Mouse (Mus musculus): ENCODE results near the gene Hes5.

Gene Hes5

DNA sequence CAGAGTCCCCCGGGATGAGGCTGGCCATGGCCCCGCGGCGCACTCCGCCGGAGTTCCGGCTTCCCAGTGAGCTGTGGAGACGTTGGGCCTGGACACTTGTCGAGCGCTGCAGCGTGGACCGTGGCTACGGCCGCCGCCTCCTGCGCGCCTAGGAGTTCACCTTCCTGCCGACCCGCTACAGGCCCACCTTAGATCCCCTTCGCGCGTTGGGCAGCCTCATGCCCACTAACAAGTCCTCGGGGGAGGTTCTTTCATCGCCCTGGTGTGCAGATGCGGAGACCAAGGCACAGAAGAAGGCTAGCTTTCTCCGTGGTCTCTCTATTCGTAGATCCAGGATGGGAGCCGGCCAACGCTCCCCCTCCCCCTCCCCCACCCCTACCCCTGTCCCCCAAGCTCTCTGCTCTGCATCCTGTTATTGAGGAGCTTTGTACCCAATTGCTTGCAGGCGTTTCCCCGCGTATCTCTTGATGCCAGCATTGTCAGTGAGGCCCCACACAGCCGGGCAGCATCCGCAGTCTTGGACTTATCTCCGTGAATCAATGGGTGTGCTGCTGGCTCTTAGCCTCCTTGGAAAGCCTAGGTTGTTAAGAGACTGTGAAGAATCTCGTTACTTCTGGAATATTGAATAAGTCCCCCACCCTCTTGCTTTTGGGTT is 4.0 kb downstream of the Hes5 start:
- DNase-seq (ENCODE audit: low read depth, low spot score) = no peak

DNA sequence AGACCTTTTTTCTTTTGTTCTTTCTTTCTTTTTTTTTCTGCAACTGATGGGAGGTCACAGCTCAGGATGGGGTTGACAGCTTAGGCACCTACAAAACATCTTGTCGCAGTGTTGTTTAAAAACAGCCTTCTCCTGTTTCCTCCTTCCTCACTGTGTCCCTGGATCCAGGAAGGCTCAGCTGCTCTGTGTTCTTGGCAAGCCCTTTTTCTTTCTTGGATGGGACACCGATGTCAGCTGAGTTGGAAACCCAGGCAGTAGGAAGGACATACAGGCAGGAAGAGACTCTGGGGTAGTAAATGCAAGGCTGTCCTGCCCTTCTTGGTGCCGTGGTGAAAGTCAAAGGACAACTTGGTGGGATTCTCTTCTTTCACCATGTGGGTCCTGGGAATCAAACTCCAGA is 5.1 kb downstream of the Hes5 start:
- no peak for DNase-seq (ENCODE audit: low read depth, low spot score)

DNA sequence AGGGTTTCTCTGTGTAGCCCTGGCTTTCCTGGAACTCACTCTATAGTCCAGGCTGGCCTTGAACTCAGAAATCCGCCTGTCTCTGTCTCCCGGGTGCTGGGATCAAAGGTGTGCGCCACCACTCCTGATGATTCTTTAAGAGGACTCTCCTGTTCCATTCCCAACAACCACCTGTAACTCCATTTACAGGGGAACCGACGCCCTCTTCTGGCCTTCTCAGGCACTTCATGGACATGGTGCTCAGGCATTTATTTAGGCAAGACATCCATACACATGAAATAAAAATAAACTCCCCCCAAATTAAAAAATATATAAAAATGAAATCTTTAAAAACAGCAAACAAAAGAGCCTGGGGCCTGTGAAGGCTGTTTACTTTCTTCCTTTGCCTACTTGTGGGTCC is 6.5 kb downstream of the Hes5 start:
- no peak for DNase-seq (ENCODE audit: low read depth, low spot score)

DNA sequence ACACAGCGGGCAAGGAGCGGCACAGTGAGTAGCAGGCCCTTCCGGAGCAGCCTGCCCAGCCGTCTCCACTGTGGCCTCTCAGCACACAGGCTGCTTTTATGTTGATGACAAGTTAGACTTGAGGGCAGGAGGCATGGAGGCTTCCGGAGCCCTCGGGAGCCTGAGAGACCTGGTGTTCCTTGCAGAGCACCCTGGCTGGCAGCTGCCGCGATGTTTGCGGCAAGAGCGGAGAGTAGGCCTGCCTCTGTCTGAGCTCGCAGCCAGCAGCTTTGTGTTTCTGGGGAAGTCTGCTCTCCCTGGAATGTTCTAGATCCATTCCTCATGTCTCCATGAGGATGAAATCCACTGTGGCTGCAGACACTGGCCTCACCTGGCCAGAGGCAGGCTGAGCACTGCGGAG is 11.8 kb downstream of the Hes5 start:
- DNase-seq (ENCODE audit: low read depth, low spot score) = no peak

DNA sequence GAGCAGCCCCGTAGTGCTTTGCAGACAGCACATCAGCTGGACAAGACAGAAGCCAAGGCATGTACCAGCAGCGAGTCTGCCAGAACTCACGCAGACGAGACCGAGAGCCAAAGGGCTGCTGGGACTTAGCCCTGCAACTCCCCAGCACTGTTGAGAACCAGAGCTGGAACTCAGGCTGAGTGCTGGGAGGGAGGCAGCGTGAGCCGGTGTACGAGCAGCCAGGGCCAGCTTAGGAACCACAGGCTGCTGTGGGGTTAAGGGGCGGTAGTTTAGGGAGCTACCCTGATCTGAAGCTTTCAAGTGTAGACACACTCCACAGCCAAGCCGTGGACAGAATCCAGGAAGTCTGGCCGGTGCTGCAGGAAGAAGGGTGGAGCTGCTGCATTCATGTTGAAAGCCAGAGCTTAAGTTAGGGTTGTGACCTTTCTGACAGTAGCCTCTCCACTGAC is 13.5 kb downstream of the Hes5 start:
- no peak for DNase-seq (ENCODE audit: low read depth, low spot score)

DNA sequence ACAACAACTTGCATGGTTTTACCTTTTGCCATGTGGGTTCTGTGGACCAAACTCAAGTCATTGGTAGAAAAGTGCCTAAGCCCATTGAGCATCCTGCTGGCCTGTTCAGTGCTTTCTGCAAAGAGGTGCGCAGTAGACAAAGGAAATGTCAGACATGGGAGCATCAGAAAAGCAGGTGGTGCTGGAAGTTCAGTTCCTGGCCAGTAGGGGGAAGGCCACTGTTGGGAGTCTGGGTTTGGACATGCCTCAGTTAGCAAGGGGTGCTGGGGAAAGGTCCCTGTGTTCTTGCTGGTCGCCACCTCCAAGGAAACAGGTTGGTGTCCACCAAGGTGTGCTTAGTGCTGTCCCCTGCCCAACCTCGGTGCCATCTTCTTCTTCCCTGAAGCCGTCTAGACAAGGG is 19.4 kb downstream of the Hes5 start:
- DNase-seq (ENCODE audit: low read depth, low spot score) = no peak

DNA sequence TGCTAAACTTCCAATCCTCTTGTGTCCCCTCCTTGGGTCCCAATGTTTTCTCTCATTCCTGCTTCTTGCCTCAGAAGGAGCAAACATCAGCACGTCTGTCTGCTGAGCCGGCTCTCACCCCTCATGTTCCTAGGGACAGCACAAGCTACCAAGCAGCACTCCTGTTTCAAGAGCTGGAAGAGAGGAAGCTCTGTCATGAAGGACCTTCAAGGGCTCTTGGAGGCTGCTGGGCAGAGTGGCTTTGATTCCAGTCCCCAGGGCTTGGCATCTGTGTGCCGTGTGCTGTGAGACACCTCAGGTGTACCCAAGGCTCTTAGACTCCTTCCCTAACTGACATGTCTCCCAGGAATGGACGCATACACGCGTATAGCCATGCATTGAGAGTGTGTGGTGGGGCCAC is 20.4 kb downstream of the Hes5 start:
- DNase-seq (ENCODE audit: low read depth, low spot score) = no peak

DNA sequence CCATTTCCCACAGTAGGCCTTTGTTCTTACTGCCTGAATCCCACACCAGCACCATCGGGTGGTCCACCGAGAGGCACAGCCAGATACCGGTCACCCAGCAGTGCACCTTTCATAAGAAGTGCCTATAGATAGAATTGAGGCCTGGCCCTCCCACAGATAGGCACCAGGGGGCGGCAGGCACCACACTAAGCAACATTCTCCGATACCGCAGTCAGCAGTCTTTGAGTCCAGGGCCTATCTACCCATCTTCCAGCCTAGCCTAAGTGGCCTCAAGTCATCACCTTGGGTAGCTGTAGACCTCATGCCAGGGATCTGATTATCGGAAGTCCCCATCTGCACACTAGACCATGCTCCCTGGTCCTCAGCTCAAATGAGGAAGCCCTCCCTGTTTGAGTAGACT is 20.8 kb downstream of the Hes5 start:
- DNase-seq (ENCODE audit: low read depth, low spot score) = no peak

DNA sequence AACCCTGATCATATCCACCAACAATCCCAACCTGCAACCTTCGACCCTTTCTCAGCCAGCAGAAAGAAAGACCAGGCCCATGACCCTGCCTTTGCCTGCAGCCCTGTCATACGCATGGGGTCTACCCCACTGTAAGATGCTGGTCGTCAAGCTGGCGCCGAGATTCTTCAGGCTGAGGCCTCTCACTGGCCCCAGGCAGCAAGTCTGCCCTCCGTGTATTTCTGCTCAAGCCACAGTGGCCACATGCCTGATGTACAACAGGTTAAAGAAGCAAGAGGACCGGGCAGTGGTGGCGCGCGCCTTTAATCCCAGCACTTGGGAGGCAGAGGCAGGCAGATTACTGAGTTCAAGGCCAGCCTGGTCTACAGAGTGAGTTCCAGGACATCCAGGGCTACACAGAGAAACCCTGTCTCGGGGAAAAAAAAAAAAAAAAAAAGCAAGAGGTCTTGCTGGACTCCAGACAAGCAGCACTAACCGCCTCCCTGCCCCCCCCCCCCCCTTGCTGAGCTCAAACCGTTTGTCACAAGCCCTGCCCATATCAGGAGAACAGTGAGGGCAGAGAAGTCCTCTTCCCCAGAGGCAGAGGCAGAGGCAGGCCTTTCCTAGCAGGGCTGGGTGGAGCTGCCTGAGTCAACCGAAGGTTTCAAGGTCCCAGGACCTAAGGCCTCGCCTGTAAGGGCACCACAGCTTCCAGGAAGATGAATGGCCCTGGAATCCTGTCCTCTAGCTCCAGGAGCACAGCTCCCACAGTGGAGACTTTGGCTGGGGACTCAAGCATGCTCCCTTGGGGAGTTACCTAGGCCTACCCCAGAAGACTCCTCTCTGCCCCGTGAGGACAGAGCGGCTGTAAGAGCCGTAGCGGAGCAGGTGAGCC is 21.8 kb downstream of the Hes5 start:
- DNase-seq (ENCODE audit: low read depth, low spot score) = no peak

DNA sequence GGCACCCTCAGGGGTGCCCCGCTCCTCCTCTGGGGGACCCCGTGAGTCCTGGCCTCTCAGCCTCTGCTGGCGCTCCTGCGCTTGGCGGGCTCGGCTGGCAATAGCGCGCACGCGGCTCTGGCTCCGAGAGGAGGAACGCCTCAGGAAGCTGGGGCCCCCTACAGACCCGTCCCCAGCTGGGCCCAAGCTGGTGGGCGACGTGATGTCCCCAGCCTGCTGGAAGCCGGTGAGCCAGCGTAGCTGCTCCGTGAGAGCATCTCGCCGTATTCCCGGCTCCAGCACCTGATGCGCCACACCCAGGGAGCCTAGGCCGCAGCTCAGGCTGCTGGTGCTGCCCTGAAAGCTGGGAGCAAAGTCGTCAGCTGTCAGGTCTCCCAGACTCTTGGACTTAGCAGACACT is 23.0 kb downstream of the Hes5 start:
- no peak for DNase-seq (ENCODE audit: low read depth, low spot score)

DNA sequence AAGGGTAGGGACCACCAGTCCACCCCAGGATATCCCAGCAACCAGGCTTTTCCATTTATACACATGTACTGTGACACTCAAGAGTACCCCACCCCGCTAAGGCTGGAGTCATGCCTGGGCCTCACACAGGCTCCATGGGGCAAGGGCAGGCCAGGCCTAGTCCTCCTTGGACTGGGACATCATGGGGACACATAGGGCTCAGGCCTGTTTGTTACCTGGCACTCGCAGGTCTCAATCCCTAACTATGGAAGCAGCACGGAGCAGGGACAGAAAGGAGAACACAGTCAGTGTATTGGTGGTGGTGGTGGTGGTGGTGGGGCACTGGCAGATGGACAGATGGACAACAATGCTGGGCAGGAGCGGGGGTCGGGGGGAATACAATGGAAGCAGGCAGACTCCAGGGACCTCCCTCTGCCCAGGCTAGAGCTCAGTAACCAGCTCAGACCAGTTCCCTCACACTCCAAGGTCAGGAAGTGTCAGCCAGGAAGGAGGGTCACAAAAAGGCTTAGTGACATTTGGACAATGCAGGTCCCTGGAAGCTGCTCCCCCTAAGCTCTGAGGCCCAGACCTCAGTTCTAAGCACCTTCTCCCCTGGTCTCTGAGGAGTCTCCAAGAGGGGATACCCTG is 24.5 kb downstream of the Hes5 start:
- DNase-seq (ENCODE audit: low read depth, low spot score) = no peak

DNA sequence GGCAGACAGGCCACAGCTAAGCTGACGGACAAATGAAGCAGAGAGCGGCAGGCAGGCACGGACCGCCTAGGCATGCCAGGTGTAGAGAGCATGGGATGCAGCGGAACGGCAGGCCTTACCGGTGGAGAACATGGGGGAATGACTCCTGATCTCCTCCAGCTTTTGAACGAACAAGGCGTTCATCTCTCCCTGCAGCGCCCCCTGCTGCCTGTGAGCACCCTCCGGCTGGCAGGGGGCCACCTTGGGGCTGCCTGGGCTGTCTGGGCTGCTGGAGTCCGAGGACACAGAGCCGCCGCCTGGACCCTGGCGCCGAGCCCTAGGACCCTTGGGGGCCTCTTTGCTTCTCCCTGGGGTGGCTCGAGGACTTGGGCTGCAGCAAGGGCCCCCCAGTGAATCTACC is 25.4 kb downstream of the Hes5 start:
- DNase-seq (ENCODE audit: low read depth, low spot score) = no peak

DNA sequence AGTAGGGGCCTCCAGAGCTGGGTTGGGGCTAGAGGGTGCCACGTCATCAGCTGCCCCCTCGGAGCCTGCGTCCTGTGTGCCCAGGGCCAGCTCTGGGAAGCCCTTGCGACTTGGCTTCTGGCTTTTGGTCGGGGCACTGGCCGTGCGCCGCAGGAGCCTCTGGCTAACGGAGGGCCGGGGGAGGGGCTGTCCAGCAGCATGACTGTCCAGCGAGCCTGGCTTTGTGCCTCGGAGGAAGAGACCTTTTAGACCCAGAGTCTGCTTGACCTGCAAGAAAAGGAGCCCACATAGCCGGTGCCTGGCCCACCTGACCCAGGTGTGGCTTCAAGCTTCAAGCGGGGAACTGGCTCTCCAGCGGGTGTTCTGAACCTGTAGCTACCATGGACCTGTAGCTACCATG is 26.0 kb downstream of the Hes5 start:
- no peak for DNase-seq (ENCODE audit: low read depth, low spot score)

DNA sequence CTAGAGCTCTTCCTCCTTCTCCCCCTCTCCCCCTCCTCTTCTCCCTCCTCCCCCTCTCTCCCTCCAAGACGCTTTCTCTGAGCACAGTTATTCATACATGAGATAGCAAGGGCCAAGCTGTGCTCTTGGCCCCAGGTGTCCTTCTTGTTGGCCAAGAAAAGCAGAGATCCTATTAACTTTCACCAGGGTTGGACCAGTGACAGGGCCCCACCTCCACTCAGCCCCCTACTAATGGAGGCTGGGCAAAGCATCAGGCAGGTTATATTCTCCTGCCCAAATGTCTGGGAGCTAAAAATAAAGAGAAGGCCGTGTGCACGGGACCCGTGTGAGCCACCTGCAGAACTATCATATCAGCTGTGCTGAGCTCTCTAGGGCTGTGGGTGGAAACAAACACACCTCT is 34.2 kb downstream of the Hes5 start:
- no peak for DNase-seq (ENCODE audit: low read depth, low spot score)

DNA sequence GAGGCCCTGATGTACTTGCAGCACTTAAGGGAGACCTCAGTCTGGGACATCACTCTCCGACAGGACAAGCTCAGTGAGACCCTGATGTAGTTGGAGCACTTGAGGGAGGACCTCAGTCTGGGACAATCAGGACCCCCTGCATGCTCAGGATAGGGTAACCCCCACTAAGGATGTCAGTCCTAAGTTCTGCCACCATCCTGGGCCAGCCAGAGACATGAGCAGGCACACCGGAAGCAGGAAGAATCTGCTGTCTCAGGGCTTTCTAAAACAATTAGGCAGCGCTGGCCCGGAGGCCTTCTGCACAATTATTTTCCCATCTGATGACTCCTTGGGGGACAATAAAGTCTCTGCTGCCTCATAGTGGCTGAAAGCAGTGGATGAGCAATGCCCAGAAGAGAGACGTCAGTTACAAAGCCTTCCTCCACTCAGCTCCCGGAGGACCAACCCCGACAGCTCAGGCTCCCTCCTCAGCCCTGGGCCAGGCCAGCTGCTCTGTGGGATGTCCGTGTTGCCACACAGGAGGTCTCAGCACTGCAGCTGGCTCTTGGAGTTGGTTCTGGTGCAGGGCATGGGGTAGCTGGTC is 35.9 kb downstream of the Hes5 start:
- no peak for DNase-seq (ENCODE audit: low read depth, low spot score)

DNA sequence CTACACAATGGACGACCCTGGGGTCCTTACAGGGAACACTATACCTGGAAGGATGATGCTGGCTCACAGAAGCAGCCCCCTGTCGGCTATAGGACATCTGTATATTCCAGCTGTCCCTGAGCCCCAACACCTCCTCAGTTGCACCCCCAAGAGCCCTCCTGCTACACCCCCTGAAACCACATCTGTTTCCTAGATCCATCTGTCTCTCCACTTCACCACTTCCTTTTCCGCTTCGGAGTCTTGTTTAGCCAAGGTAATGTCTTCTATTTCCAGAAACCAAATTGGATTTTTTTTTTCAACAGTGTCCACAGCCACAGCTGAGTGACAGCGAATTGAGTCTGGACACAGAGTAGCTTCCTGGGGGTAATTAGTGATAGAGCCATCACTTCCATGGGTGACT is 38.7 kb downstream of the Hes5 start:
- DNase-seq (ENCODE audit: low read depth, low spot score) = no peak

DNA sequence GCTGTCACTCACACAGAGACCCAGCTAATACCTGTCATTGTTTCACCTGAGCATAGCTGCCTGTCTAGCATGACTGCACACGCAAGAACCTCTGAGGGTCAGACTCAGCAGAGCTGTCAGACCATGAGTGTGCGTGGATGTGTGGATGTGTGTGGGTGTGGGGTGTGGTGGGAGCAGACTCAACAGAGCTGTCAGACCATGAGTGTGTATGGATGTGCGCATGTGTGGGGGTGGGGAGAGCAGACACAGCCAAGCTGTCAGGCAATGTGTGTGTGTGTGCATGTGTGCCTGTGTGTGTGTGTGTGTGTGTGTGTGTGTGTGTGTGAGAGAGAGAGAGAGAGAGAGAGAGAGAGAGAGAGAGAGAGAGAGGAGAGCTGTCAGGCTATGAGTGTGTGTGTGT is 44.6 kb downstream of the Hes5 start:
- DNase-seq (ENCODE audit: low read depth, low spot score) = no peak

DNA sequence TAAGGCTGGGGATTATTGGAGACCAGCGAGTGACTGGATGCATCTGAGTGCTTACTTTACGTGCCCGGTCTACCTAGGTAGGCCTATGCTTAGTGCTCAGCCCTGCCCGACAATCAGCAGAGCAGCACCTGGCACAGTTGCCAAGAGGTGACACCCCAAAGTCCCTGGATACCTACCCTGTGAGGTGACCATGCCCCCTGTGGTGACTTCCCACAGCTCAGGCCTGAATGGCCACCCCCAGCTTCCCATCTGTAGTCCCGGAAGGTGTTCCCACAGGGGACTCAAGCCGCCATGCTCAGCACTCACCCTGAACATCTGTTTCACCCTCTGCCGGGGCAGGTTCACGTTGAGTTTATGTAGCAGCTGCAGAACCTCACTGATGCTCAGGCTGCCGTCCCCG is 45.6 kb downstream of the Hes5 start:
- DNase-seq (ENCODE audit: low read depth, low spot score) = no peak

DNA sequence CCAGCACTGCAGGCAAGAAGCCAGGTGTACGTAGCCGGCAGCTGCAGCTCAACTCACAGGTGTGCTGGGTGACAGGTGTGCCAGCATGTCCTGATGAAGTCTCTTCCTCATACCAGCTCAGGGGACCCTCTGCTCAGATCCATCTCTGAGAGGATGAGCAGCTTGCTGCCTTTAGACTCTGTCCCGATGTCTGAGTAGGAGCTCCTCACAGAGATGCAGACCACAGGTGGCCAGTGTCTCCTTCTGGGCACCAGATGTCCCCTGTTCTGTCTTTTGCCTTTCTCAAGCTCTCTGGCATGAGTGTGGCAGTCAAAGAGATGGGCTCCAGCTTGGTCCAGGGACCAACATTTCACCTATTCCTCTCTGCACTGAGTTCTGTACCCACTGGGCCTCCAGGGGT is 46.9 kb downstream of the Hes5 start:
- no peak for DNase-seq (ENCODE audit: low read depth, low spot score)

DNA sequence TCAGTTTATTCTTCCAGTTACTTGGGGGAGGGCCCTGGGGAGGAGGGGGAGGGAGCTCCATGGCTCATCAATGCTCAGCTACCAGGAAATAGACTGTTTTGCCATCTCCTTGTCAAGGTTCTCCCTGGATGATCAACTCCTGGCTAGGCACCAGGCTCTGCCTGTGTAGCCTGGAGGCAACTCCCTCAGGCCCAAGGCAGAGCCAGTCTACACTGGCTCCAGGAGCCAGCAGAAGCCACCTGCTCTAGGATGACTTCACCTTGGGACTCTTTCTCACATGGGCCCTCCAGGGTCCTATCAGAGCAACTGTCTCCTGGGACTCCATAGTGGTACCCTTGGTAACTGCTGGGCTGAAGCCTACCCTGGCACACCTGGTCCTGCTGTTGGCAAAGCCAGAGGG is 47.4 kb downstream of the Hes5 start:
- DNase-seq (ENCODE audit: low read depth, low spot score) = no peak

DNA sequence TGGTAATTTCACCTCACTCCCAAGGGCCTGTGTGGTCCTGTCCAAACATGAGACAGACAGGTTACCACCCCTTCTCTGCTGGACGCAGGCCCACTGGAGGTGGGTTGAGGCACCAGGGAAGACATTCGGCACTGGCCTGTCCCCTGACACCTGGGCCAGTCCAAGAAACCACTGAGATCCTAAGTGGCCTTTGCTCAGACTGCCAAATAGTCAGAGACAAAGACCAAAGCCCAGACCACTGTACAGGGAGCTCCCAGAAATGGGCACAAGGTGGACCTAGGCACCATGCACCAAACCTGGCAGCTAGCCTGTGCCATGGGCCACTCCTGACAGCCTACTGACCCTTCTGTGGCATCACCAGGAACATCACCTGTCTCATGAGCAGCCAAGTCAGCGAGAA is 48.5 kb downstream of the Hes5 start:
- no peak for DNase-seq (ENCODE audit: low read depth, low spot score)

DNA sequence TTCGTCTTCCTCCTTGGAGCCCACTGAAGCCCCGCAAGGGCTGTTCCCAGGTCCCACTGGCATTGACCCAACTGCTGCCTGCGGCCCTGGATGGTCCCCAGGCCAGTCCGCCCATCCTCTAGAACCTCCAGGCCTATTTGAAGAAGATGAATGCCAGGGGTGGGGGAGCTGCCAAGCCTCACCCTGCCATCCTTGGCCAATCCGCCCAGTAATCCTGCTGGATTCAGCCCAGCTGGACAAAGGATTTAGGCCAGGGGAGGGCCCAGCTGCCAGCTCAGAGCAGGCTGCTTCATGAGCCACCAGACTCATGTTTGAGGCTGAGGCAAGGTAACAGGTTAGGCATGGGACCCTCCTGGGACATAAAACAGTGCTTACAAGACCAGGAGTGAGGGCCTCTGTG is 50.1 kb downstream of the Hes5 start:
- no peak for DNase-seq (ENCODE audit: low read depth, low spot score)
